Mouse (Mus musculus) megakaryocyte, embryonic 14.5 days (primary cell): ENCODE data around the gene Lmtk2. TPM values are rescaled to one million over a fixed set of nuclear protein-coding genes. Genes with fewer than 3 reads are reported as not detected.

Experiments used
- H3K27me3 ChIP-seq: replicated peaks from 2 replicates; pipeline ENCODE3; 2012; ENCODE audit warnings: inconsistent platforms
- H3K36me3 ChIP-seq: replicated peaks from 2 replicates; pipeline ENCODE3; 2012; ENCODE audit warnings: low read length, inconsistent platforms, mixed read lengths
- H3K4me1 ChIP-seq: 2 replicates; pipeline ENCODE4 v1.6.1; 2012; ENCODE audit warnings: inconsistent platforms
- H3K4me3 ChIP-seq: replicated peaks from 2 replicates; pipeline ENCODE3; 2012; ENCODE audit warnings: moderate library complexity, mild to moderate bottlenecking, inconsistent platforms
- H3K9me3 ChIP-seq: 2 replicates; pipeline ENCODE4 v1.6.1; 2012; ENCODE audit warnings: inconsistent platforms
- FLI1 ChIP-seq: IDR thresholded peaks from 2 replicates; pipeline ENCODE4 v1.6.1; 2012; ENCODE audit warnings: low read length, inconsistent platforms, mixed read lengths
- GATA1 ChIP-seq: IDR thresholded peaks from 3 replicates; pipeline ENCODE4 v1.6.1; 2012; ENCODE audit warnings: mixed read lengths, low read length, inconsistent platforms, borderline replicate concordance
- polyA plus RNA-seq: library from polyadenylated mRNA; stranded (reverse); fragments of >175 nt; gene quantifications from 2 replicates; pipeline ENCODE4 v1.2.3, GENCODE M21; 2012; ENCODE audit warnings: low replicate concordance; ENCODE audit not compliant: insufficient read depth

Gene Lmtk2
- polyA plus RNA-seq, 1 experiment, result 2.0 TPM

GRCm38 (mm10) chr5:144223899-144224816 is 123.9 kb downstream of the Lmtk2 start:
- peaks cover 5% of the 10 kb centered on the region; the same call in 1 of the 2 replicates for H3K9me3 ChIP-seq
- peaks cover 15% of the 10 kb centered on the region for H3K27me3 ChIP-seq
- no peaks in the 10 kb centered on the region for H3K36me3 ChIP-seq
- TF ChIP-seq GATA1, result no peak
- no peak for TF ChIP-seq FLI1
- peaks cover 46% of the 10 kb centered on the region for H3K4me1 ChIP-seq
- H3K4me3 ChIP-seq, result peak overlapping the region; percentile 95

GRCm38 (mm10) chr5:144226220-144226619 is 126.0 kb downstream of the Lmtk2 start:
- Histone ChIP-seq H3K4me1 (peaks cover 34% of the 10 kb centered on the region), H3K9me3 (peaks cover 13% of the 10 kb centered on the region), H3K4me3 (no peak overlapping the region), H3K27me3 (peaks cover 19% of the 10 kb centered on the region), H3K36me3 (no peaks in the 10 kb centered on the region)
- TF ChIP-seq GATA1, result no peak
- TF ChIP-seq FLI1, result no peak

DNA sequence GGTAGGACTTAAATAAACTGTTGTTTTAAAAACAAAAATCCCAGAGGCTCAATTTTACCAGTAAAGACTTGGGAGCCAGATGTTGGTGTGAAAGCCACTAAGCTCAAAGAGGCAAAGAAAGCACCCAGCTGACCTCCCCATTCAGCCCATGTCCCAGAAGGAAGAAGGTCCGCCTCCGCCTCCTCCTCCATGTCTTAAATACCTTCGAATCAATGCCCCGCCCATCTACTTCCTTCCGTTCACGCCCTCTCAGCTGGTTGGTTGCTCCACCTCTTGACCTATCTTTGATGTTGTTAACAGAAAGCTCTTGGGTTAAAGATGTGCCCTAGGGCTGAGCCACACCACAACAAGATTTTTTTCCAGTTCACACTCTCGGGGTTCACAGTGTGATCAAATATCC is 130.0 kb downstream of the Lmtk2 start:
- Histone ChIP-seq H3K36me3 (no peaks in the 10 kb centered on the region), H3K27me3 (peaks cover 5% of the 10 kb centered on the region), H3K4me1 (no peaks in the 10 kb centered on the region), H3K9me3 (peaks cover 13% of the 10 kb centered on the region), H3K4me3 (no peak overlapping the region)
- TF ChIP-seq GATA1 (no peak), FLI1 (no peak)

DNA sequence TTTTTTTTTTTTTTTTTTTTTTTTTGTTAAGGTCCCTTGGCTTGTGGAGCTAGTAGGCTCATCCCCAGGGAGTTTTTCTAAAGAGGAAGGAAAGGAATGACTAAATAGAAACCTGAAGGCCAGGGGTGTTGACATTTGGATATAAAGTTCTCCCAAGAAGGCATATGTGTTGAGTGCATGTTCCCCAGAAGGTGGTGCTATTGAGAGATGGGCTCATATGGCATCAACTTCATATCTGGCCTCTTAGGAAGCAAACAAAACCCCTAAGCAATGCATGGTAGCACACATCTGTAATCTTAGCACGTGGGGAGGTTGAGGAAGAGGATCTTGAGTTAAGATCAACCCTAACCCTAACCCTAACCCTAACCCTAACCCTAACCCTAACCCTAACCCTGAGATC is 131.2 kb downstream of the Lmtk2 start:
- no peak for TF ChIP-seq GATA1
- no peak for TF ChIP-seq FLI1
- Histone ChIP-seq H3K4me3 (no peak overlapping the region), H3K36me3 (no peaks in the 10 kb centered on the region), H3K27me3 (peaks cover 5% of the 10 kb centered on the region), H3K9me3 (peaks cover 13% of the 10 kb centered on the region), H3K4me1 (no peaks in the 10 kb centered on the region)

GRCm38 (mm10) chr5:144232531-144232930 is 132.3 kb downstream of the Lmtk2 start:
- no peak overlapping the region for H3K4me3 ChIP-seq
- peaks cover 8% of the 10 kb centered on the region for H3K9me3 ChIP-seq
- no peaks in the 10 kb centered on the region for H3K36me3 ChIP-seq
- peaks cover 5% of the 10 kb centered on the region for H3K27me3 ChIP-seq
- no peak for TF ChIP-seq FLI1
- no peak for TF ChIP-seq GATA1
- H3K4me1 ChIP-seq, result no peaks in the 10 kb centered on the region

DNA sequence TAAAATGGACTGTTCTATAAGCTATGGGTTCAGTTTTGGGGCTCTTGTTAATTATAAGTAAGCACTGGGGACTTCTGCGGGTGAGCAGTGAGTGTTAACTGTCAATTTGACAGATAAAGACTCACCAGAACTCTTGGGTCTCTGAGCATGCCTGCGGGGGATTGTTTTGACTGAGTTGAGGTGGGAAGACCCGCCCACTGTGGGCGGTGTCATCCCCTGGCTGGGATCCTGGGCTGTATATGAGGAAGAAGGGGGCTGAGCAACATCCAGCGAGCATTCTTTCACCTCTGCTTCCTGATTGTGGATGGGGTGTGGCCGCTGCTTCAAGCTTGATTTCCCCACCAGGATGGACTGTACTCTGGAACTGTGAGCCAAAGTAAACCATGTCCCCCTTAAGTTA is 134.0 kb downstream of the Lmtk2 start:
- H3K9me3 ChIP-seq, result peaks cover 14% of the 10 kb centered on the region
- H3K4me1 ChIP-seq, result no peaks in the 10 kb centered on the region
- H3K36me3 ChIP-seq, result no peaks in the 10 kb centered on the region
- H3K4me3 ChIP-seq, result no peak overlapping the region
- TF ChIP-seq GATA1 (no peak), FLI1 (no peak)
- peaks cover 6% of the 10 kb centered on the region for H3K27me3 ChIP-seq

DNA sequence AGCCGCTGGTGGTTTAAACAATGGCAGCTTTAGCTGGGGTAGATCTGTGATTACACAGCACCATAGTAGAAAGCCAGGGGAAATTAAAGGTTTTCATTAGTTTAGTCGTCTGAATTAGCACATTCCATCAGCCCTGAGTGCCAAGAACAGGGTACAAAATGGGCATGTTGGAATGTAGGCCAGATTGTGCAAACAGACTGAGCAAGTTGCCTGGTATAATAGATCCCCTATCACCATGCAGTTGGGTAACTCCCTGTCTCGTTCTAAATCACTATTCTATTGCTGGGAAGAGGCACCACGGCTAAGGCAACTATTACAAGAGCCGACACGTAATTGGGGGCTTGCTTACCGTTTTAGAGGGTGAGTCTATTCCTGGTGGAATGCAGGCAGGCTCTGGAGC is 134.5 kb downstream of the Lmtk2 start:
- TF ChIP-seq GATA1 (no peak), FLI1 (no peak)
- no peak overlapping the region for H3K4me3 ChIP-seq
- peaks cover 14% of the 10 kb centered on the region for H3K9me3 ChIP-seq
- no peaks in the 10 kb centered on the region for H3K36me3 ChIP-seq
- no peaks in the 10 kb centered on the region for H3K4me1 ChIP-seq
- H3K27me3 ChIP-seq, result peaks cover 6% of the 10 kb centered on the region

Other genes with a start within 250 kb of the Lmtk2 start
- gene Ankrd61, start 202.8 kb upstream of the Lmtk2 start, polyA plus RNA-seq, result not detected in 2 replicates
- gene Aimp2, start 190.6 kb upstream of the Lmtk2 start, polyA plus RNA-seq, result 23.9 and 30.8 TPM in 2 replicates
- 0.35 and 1.1 TPM in 2 replicates for gene Pms2, start 190.5 kb upstream of the Lmtk2 start, polyA plus RNA-seq
- gene Gm42421, start 172.3 kb upstream of the Lmtk2 start, polyA plus RNA-seq, result not detected in 2 replicates
- not detected in 2 replicates for gene Rsph10b, start 167.4 kb upstream of the Lmtk2 start, polyA plus RNA-seq
- 17.2 and 33.1 TPM in 2 replicates for gene Ccz1, start 85.6 kb upstream of the Lmtk2 start, polyA plus RNA-seq
- not detected in 2 replicates for gene Ocm, start 73.8 kb upstream of the Lmtk2 start, polyA plus RNA-seq
- 0.15 and 0.63 TPM in 2 replicates for gene Bhlha15, start 89.8 kb downstream of the Lmtk2 start, polyA plus RNA-seq
- 2.8 and 13.2 TPM in 2 replicates for gene Tecpr1, start 123.2 kb downstream of the Lmtk2 start, polyA plus RNA-seq
- gene Bri3, start 144.0 kb downstream of the Lmtk2 start, polyA plus RNA-seq, result 100 and 157 TPM in 2 replicates